Comparison of ENCODE assay signal across 14 mouse cellular contexts in genomic region chr2:130632887-130633675, GRCm38 (mm10). TPM values are rescaled to one million over a fixed set of nuclear protein-coding genes. Genes with fewer than 3 reads are reported as not detected.
DNase-seq lines count a peak whose midpoint lies in the region; ATAC-seq and TF ChIP-seq lines count a peak whose summit lies in the region.
"Had no signal": no experiment of that assay in that cellular context is flagged by ENCODE, and none has a peak within 500 bp of the region (broad histone marks: within the 10 kb centered on the region; RNA-seq: fewer than 3 reads in every experiment).

No protein-coding gene starts in this region.

- WGBS in cerebellum, adult 2 months, result 25% methylated on average over 5 of the region's 5 CpGs
- WGBS in hindbrain, embryonic 11.5 days, result 40% methylated on average over 5 of the region's 5 CpGs
- 47% methylated on average over 5 of the region's 5 CpGs for WGBS in hindbrain, embryonic 12.5 days
- WGBS in embryonic facial prominence, embryonic 11.5 days, result 41% methylated on average over 5 of the region's 5 CpGs

- H3K4me3 ChIP-seq in cerebellum, adult 2 months (replicated peaks; ENCODE audit: insufficient read depth, low read depth, low read length), result no peak overlapping the region
- no peak overlapping the region for H3K4me3 ChIP-seq in hindbrain, embryonic 11.5 days (ENCODE audit: low read depth, low read length)
- no peak overlapping the region for H3K4me3 ChIP-seq in hindbrain, embryonic 12.5 days
- H3K4me3 ChIP-seq in E14TG2a.4 (replicated peaks; ENCODE audit: low read length), result peak overlapping the region; percentile 75
- no peak overlapping the region for H3K4me3 ChIP-seq in embryonic facial prominence, embryonic 11.5 days (ENCODE audit: low read depth, low read length)
- H3K4me3 ChIP-seq: neural tube, embryonic 15.5 days had no signal

- H3K4me1 ChIP-seq in cerebellum, adult 2 months (ENCODE audit: control insufficient read depth, insufficient read depth, low read length), result peaks cover 33% of the 10 kb centered on the region
- H3K4me1 ChIP-seq in hindbrain, embryonic 11.5 days (replicated peaks; ENCODE audit: control insufficient read depth, insufficient read depth, low read length), result peaks cover 8% of the 10 kb centered on the region
- peaks cover 40% of the 10 kb centered on the region for H3K4me1 ChIP-seq in hindbrain, embryonic 12.5 days
- H3K4me1 ChIP-seq in E14TG2a.4 (replicated peaks; ENCODE audit: low read depth, low read length), result peaks cover 85% of the 10 kb centered on the region
- H3K4me1 ChIP-seq in embryonic facial prominence, embryonic 11.5 days (ENCODE audit: control insufficient read depth, insufficient read depth, low read length), result peaks cover 9% of the 10 kb centered on the region

- peak in 1 of 2 experiments; percentile 24 for DNase-seq in cerebellum, adult 2 months
- peak; percentile 61 for DNase-seq in hindbrain, embryonic 11.5 days (ENCODE audit: low spot score)
- DNase-seq in embryonic facial prominence, embryonic 11.5 days (ENCODE audit: low spot score), result peak; percentile 36
- DNase-seq in adrenal gland, postnatal 4 days (ENCODE audit: low spot score in 2 of 2), result no peak
- DNase-seq in urinary bladder, adult 18-20 months (ENCODE audit: low spot score in 2 of 2), result no peak
- DNase-seq: adrenal gland, adult 8-10 months; gastrocnemius, postnatal 14 days; liver, postnatal 0 days; lung, postnatal 4 days; thymus, postnatal 36 days had no signal

- no peak overlapping the region for H3K4me2 ChIP-seq in hindbrain, embryonic 11.5 days (replicated peaks; ENCODE audit: low read depth, low read length)
- H3K4me2 ChIP-seq in hindbrain, embryonic 12.5 days (replicated peaks), result no peak overlapping the region
- H3K4me2 ChIP-seq in embryonic facial prominence, embryonic 11.5 days (ENCODE audit: low read depth, low read length), result no peak overlapping the region
- H3K4me2 ChIP-seq: neural tube, embryonic 15.5 days had no signal

- no peak for ATAC-seq in cerebellum, adult (ENCODE audit: insufficient number of reproducible peaks, low FRiP score, low TSS enrichment)
- no peak for ATAC-seq in hindbrain, embryonic 11.5 days (ENCODE audit: low FRiP score)
- ATAC-seq in hindbrain, embryonic 12.5 days (ENCODE audit: low FRiP score), result no peak
- no peak for ATAC-seq in embryonic facial prominence, embryonic 11.5 days (replicated peaks; ENCODE audit: insufficient number of reproducible peaks, low FRiP score, low TSS enrichment, low read depth)
- ATAC-seq: liver, postnatal 0 days had no signal

- no peak for TF ChIP-seq POLR2A in cerebellum, adult 2 months (IDR thresholded peaks at IDR 0.05; ENCODE audit: borderline replicate concordance, insufficient read depth, low read length)

- H3K9me3 ChIP-seq in hindbrain, embryonic 11.5 days (ENCODE audit: control insufficient read depth, low read length), result no peaks in the 10 kb centered on the region
- H3K9me3 ChIP-seq in hindbrain, embryonic 12.5 days (replicated peaks), result no peaks in the 10 kb centered on the region
- no peaks in the 10 kb centered on the region for H3K9me3 ChIP-seq in E14TG2a.4 (ENCODE audit: low read length)
- no peaks in the 10 kb centered on the region for H3K9me3 ChIP-seq in embryonic facial prominence, embryonic 11.5 days (replicated peaks; ENCODE audit: control insufficient read depth, low read length)
- H3K9me3 ChIP-seq: neural tube, embryonic 15.5 days had no signal

- H3K27ac ChIP-seq in cerebellum, adult 2 months (ENCODE audit: insufficient read depth, low read length), result peak overlapping the region; percentile 71
- H3K27ac ChIP-seq in hindbrain, embryonic 11.5 days (ENCODE audit: low read depth, low read length), result no peak overlapping the region
- no peak overlapping the region for H3K27ac ChIP-seq in hindbrain, embryonic 12.5 days
- no peak overlapping the region for H3K27ac ChIP-seq in embryonic facial prominence, embryonic 11.5 days (replicated peaks; ENCODE audit: low read depth, low read length)
- H3K27ac ChIP-seq: neural tube, embryonic 15.5 days had no signal

- H3K27me3 ChIP-seq in cerebellum, adult 2 months (ENCODE audit: control insufficient read depth, insufficient read depth, low read length), result no peaks in the 10 kb centered on the region
- H3K27me3 ChIP-seq in hindbrain, embryonic 11.5 days (ENCODE audit: control insufficient read depth, insufficient read depth, low read length), result peaks cover 43% of the 10 kb centered on the region
- peaks cover 49% of the 10 kb centered on the region for H3K27me3 ChIP-seq in hindbrain, embryonic 12.5 days
- H3K27me3 ChIP-seq in E14TG2a.4 (ENCODE audit: insufficient read depth, low read length), result peaks cover 46% of the 10 kb centered on the region
- H3K27me3 ChIP-seq in embryonic facial prominence, embryonic 11.5 days (ENCODE audit: control insufficient read depth, insufficient read depth, low read length), result peaks cover 25% of the 10 kb centered on the region

- H3K36me3 ChIP-seq in hindbrain, embryonic 11.5 days (ENCODE audit: control insufficient read depth, insufficient read depth, low read length), result no peaks in the 10 kb centered on the region
- H3K36me3 ChIP-seq in hindbrain, embryonic 12.5 days, result no peaks in the 10 kb centered on the region
- peaks cover 2% of the 10 kb centered on the region; the same call in 1 of the 2 replicates for H3K36me3 ChIP-seq in E14TG2a.4 (ENCODE audit: insufficient read depth, low read length)
- no peaks in the 10 kb centered on the region for H3K36me3 ChIP-seq in embryonic facial prominence, embryonic 11.5 days (replicated peaks; ENCODE audit: control insufficient read depth, insufficient read depth, low read depth, low read length)

- no peak overlapping the region for H3K9ac ChIP-seq in hindbrain, embryonic 11.5 days (ENCODE audit: low read depth, low read length)
- H3K9ac ChIP-seq in hindbrain, embryonic 12.5 days, result no peak overlapping the region
- H3K9ac ChIP-seq in embryonic facial prominence, embryonic 11.5 days (replicated peaks; ENCODE audit: low read length), result no peak overlapping the region
- H3K9ac ChIP-seq: liver, postnatal 0 days; neural tube, embryonic 15.5 days had no signal

- no peak for TF ChIP-seq CTCF in cerebellum, adult 2 months (IDR thresholded peaks at IDR 0.05; ENCODE audit: borderline replicate concordance, insufficient read depth, low read depth, low read length)
- no peak for TF ChIP-seq CTCF in E14TG2a.4 (conservative IDR thresholded peaks at IDR 0.05; ENCODE audit: low read length)

RNA-seq across cellular contexts. Expression of gene Ubox5, which starts 3.2 kb away (rescaled TPM):
- polyA plus RNA-seq in cerebellum, adult 2 months (2012; rRNA removed), result 9.6 and 9.8 TPM in 2 replicates
- polyA plus RNA-seq in hindbrain, embryonic 11.5 days (2014; fragmentation: Nextera tagmentation; extraction: Ambion mirVana), result 16.3 and 17.3 TPM in 2 replicates
- polyA plus RNA-seq in hindbrain, embryonic 12.5 days (2016; fragmentation: Nextera tagmentation; extraction: Ambion mirVana), result 13.9 and 14.3 TPM in 2 replicates
- polyA plus RNA-seq in embryonic facial prominence, embryonic 11.5 days (2014; fragmentation: Nextera tagmentation; extraction: Ambion mirVana), result 19.8 and 19.9 TPM in 2 replicates
- total RNA-seq in adrenal gland, postnatal 4 days (2021), result 10 to 100 TPM in 1 of 2 experiments, 1 to 10 TPM in 1; 9.1 to 10.3 TPM

RNA-seq across cellular contexts. Expression of gene Fastkd5, which starts 3.3 kb away (rescaled TPM):
- 5.4 and 5.7 TPM in 2 replicates for polyA plus RNA-seq in cerebellum, adult 2 months (2012; rRNA removed)
- polyA plus RNA-seq in hindbrain, embryonic 11.5 days (2014; fragmentation: Nextera tagmentation; extraction: Ambion mirVana), result 20.2 and 22.0 TPM in 2 replicates
- polyA plus RNA-seq in hindbrain, embryonic 12.5 days (2016; fragmentation: Nextera tagmentation; extraction: Ambion mirVana), result 16.9 and 17.1 TPM in 2 replicates
- 23.8 and 24.7 TPM in 2 replicates for polyA plus RNA-seq in embryonic facial prominence, embryonic 11.5 days (2014; fragmentation: Nextera tagmentation; extraction: Ambion mirVana)
- total RNA-seq in adrenal gland, postnatal 4 days (2021), result 10 to 100 TPM in 1 of 2 experiments, 1 to 10 TPM in 1; 9.6 to 10.3 TPM

RNA-seq across cellular contexts. Expression of gene Lzts3, which starts 9.5 kb away (rescaled TPM):
- 89.4 and 94.9 TPM in 2 replicates for polyA plus RNA-seq in cerebellum, adult 2 months (2012; rRNA removed)
- 0.98 and 1.6 TPM in 2 replicates for polyA plus RNA-seq in hindbrain, embryonic 11.5 days (2014; fragmentation: Nextera tagmentation; extraction: Ambion mirVana)
- 8.4 TPM in 2 replicates for polyA plus RNA-seq in hindbrain, embryonic 12.5 days (2016; fragmentation: Nextera tagmentation; extraction: Ambion mirVana)
- 0.79 and 1.1 TPM in 2 replicates for polyA plus RNA-seq in embryonic facial prominence, embryonic 11.5 days (2014; fragmentation: Nextera tagmentation; extraction: Ambion mirVana)
- 10 to 100 TPM; 13.5 to 22.5 TPM for total RNA-seq in adrenal gland, postnatal 4 days (2021)

RNA-seq across cellular contexts. Expression of gene Ddrgk1, which starts 31.4 kb away (rescaled TPM):
- 98.5 and 109 TPM in 2 replicates for polyA plus RNA-seq in cerebellum, adult 2 months (2012; rRNA removed)
- 50.2 and 57.7 TPM in 2 replicates for polyA plus RNA-seq in hindbrain, embryonic 11.5 days (2014; fragmentation: Nextera tagmentation; extraction: Ambion mirVana)
- polyA plus RNA-seq in hindbrain, embryonic 12.5 days (2016; fragmentation: Nextera tagmentation; extraction: Ambion mirVana), result 58.0 and 63.5 TPM in 2 replicates
- polyA plus RNA-seq in embryonic facial prominence, embryonic 11.5 days (2014; fragmentation: Nextera tagmentation; extraction: Ambion mirVana), result 45.0 and 45.1 TPM in 2 replicates
- 100 to 1,000 TPM; 140 to 154 TPM for total RNA-seq in adrenal gland, postnatal 4 days (2021)

RNA-seq across cellular contexts. Expression of gene Itpa, which starts 34.3 kb away (rescaled TPM):
- polyA plus RNA-seq in cerebellum, adult 2 months (2012; rRNA removed), result 50.7 and 57.9 TPM in 2 replicates
- polyA plus RNA-seq in hindbrain, embryonic 11.5 days (2014; fragmentation: Nextera tagmentation; extraction: Ambion mirVana), result 132 and 137 TPM in 2 replicates
- polyA plus RNA-seq in hindbrain, embryonic 12.5 days (2016; fragmentation: Nextera tagmentation; extraction: Ambion mirVana), result 130 and 133 TPM in 2 replicates
- polyA plus RNA-seq in embryonic facial prominence, embryonic 11.5 days (2014; fragmentation: Nextera tagmentation; extraction: Ambion mirVana), result 131 and 136 TPM in 2 replicates
- 10 to 100 TPM; 34.1 to 40.9 TPM for total RNA-seq in adrenal gland, postnatal 4 days (2021)

Comparison
In these comparisons a context has a peak if more than half of its experiments do, and no peak if none do; other contexts are left out.
1. DNase-seq: peak in hindbrain, embryonic 11.5 days (single experiment) and embryonic facial prominence, embryonic 11.5 days (single experiment); none in adrenal gland, postnatal 4 days (0 of 2) and urinary bladder, adult 18-20 months (0 of 2).